Mouse (Mus musculus): ENCODE data around the gene 4930404H24Rik. TPM values are rescaled to one million over a fixed set of nuclear protein-coding genes. Genes with fewer than 3 reads are reported as not detected.

Gene 4930404H24Rik
- polyA plus RNA-seq, 1 experiment: not detected

DNA sequence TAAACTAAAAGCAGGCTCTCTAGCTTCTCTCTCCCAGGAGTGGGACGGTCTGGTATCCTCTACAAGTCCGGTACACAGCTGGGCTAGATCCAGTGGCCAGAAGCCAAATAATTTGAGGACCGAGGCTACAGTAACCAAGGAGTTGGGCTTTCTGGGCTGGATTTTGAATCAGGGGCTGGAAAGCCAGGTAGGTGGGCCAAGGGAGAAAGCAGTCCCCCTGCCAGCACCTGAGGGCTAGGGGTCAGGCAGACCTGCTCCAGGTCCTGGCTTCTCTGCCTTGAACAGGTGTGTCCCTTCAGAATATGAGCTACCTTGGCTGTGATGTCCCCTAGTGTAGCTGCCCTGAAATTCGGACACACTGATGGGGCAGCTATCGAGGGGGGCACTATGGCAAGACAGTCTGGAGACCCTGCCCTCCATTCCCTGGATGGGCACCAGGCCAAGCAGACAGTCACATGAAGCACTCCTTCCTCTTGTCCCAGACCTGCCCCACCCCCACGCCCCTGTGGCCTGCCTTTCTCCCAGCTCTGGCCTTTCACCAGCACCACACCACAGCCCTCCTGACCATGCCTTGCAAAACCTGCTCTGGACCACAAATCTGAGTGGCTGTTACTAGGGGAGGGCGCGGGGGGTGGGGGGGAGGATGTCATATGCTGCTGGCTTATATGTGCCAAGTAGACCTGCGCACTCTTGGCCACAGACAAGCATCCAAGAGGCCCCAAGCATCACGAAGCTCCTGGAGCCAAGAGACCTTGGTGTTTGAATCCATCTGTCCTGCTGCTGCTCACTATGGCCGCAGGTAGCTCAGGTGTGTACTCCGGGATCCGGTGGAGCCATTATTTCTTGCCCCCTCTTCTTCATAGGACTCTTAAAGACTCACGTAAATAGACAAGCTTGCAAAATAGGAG is 20.1 kb downstream of the 4930404H24Rik start:
- no peaks in the 10 kb centered on the region for H3K4me1 ChIP-seq (ENCODE audit: control insufficient read depth, insufficient read depth, insufficient read length, low read length)
- no peak for TF ChIP-seq POLR2A (IDR thresholded peaks at IDR 0.05; ENCODE audit: low read depth, low read length)
- TF ChIP-seq CTCF (IDR thresholded peaks at IDR 0.05; ENCODE audit: extremely low read depth, insufficient read length, insufficient replicate concordance, low read depth, low read length): no peak
- no peaks in the 10 kb centered on the region for H3K36me3 ChIP-seq (ENCODE audit: control insufficient read depth, insufficient read depth, low read length)
- 78% methylated on average over 14 of the region's 14 CpGs for WGBS
- H3K27me3 ChIP-seq (ENCODE audit: control insufficient read depth, insufficient read depth, low read length): no peaks in the 10 kb centered on the region
- H3K4me3 ChIP-seq (ENCODE audit: low read depth, low read length): no peak overlapping the region
- H3K27ac ChIP-seq (ENCODE audit: insufficient read depth, low read depth, low read length): no peak overlapping the region

DNA sequence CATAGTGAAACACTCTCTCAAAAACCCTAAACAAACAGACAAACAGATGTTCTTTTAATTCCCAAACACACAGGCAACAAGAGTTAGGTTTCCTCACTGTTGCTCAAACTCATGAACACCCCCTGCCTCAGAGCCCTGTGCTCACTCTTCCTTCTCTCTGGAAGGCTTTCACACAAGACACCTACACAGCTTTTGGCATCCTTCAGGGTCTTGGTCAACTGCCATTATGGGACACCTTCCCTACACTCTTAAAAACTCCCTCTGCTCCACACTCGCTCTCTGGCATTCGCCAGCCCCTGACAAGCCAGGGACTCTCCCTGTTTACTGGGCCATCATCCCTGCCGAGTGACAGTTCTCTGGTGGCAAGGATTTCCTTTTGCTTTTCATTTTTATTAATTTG is 21.4 kb downstream of the 4930404H24Rik start:
- H3K4me1 ChIP-seq (ENCODE audit: control insufficient read depth, insufficient read depth, insufficient read length, low read length): no peaks in the 10 kb centered on the region
- no peak overlapping the region for H3K4me3 ChIP-seq (ENCODE audit: low read depth, low read length)
- no peaks in the 10 kb centered on the region for H3K36me3 ChIP-seq (ENCODE audit: control insufficient read depth, insufficient read depth, low read length)
- H3K27me3 ChIP-seq (ENCODE audit: control insufficient read depth, insufficient read depth, low read length): no peaks in the 10 kb centered on the region
- no peak overlapping the region for H3K27ac ChIP-seq (ENCODE audit: insufficient read depth, low read depth, low read length)
- 94% methylated on average over 3 of the region's 3 CpGs for WGBS
- TF ChIP-seq POLR2A (IDR thresholded peaks at IDR 0.05; ENCODE audit: low read depth, low read length) (no peak), CTCF (IDR thresholded peaks at IDR 0.05; ENCODE audit: extremely low read depth, insufficient read length, insufficient replicate concordance, low read depth, low read length) (no peak)

DNA sequence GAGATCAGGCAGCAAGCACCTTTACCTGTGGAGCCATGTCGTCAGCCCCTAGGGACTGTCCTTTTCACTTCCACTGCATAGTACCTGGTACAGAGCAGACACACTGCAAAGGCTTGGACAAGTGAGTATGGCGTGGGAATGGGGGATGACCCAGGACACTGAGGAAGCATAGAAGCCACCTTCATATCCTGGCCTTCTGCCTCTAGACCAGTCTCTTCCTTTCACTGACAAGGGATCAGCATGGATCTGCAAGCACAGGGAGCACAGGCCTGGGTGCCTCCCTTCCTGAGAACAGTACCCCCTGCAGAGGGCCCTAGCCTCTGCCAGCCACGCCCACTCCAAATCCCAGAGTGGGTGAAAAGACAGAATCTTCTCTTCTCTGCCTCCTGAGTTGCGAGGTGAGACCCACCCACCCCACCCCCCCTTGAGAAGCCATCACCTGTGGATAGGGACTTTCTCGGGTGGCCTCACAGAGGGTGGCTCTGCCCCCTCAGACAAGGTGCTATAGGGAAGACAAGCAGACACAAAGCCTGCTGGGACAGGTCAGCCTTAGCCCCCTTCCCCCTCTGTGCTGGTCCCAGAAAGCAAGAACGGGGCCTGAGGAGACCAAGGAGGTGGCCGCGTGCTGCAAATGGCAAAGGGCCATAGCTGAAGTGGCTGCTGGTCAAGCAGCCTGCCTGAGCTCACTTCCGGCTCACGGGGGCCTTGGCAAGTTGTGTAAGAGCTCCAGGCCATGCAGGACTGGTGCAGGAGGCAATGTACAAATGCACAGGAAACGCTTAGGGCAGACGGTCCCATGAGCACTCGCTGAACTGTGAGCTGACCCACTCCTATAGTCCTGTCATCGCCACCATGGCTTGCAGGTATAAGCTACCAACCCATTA is 22.1 kb downstream of the 4930404H24Rik start:
- WGBS: 75% methylated on average over 14 of the region's 14 CpGs
- Histone ChIP-seq H3K27me3 (ENCODE audit: control insufficient read depth, insufficient read depth, low read length) (no peaks in the 10 kb centered on the region), H3K4me1 (ENCODE audit: control insufficient read depth, insufficient read depth, insufficient read length, low read length) (no peaks in the 10 kb centered on the region), H3K27ac (ENCODE audit: insufficient read depth, low read depth, low read length) (no peak overlapping the region), H3K4me3 (ENCODE audit: low read depth, low read length) (no peak overlapping the region), H3K36me3 (ENCODE audit: control insufficient read depth, insufficient read depth, low read length) (no peaks in the 10 kb centered on the region)
- TF ChIP-seq POLR2A (IDR thresholded peaks at IDR 0.05; ENCODE audit: low read depth, low read length): no peak
- TF ChIP-seq CTCF (IDR thresholded peaks at IDR 0.05; ENCODE audit: extremely low read depth, insufficient read length, insufficient replicate concordance, low read depth, low read length): no peak

DNA sequence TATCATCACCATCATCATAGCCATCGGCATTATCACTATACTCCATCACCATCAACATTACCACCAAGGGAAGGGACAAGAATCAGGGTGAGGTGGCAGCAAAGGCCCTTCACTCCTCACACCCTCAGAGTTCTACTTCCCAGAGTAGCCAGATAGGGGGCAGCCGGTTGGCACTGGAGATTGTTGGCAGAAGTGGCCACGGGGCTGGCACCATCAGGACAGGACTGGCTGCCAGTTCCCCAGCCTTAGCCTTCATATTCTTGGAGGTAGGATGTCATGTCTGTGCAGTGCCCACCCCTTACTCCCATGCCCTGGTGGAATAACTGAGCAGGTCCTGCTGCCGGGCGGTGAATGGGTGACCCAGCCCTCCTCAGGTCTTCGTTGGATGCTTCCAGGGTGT is 23.0 kb downstream of the 4930404H24Rik start:
- TF ChIP-seq POLR2A (IDR thresholded peaks at IDR 0.05; ENCODE audit: low read depth, low read length) (no peak), CTCF (IDR thresholded peaks at IDR 0.05; ENCODE audit: extremely low read depth, insufficient read length, insufficient replicate concordance, low read depth, low read length) (no peak)
- H3K27ac ChIP-seq (ENCODE audit: insufficient read depth, low read depth, low read length): no peak overlapping the region
- H3K4me3 ChIP-seq (ENCODE audit: low read depth, low read length): no peak overlapping the region
- 86% methylated on average over 6 of the region's 6 CpGs for WGBS
- no peaks in the 10 kb centered on the region for H3K4me1 ChIP-seq (ENCODE audit: control insufficient read depth, insufficient read depth, insufficient read length, low read length)
- H3K36me3 ChIP-seq (ENCODE audit: control insufficient read depth, insufficient read depth, low read length): no peaks in the 10 kb centered on the region
- H3K27me3 ChIP-seq (ENCODE audit: control insufficient read depth, insufficient read depth, low read length): no peaks in the 10 kb centered on the region

DNA sequence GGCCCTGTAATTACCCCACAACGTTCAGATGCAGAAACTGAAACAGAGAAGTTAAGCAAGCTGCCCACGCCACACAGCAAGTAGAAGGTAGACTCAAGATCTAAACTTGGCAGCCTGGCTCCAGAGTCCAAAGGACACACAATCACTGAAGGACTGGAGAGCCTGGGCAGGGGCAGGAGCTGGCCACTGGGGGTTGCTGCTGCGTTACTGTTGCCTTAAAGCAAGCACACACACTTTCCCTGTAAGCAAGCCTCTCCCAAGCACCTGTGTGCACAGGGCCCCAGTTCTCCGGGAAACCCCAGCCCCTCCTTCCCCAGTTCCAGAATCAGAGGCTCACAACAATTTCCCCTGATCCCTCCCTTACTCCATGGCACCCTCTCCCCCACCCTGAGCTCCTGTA is 24.4 kb downstream of the 4930404H24Rik start:
- Histone ChIP-seq H3K27ac (ENCODE audit: insufficient read depth, low read depth, low read length) (no peak overlapping the region), H3K4me3 (ENCODE audit: low read depth, low read length) (no peak overlapping the region), H3K4me1 (ENCODE audit: control insufficient read depth, insufficient read depth, insufficient read length, low read length) (no peaks in the 10 kb centered on the region), H3K27me3 (ENCODE audit: control insufficient read depth, insufficient read depth, low read length) (no peaks in the 10 kb centered on the region), H3K36me3 (ENCODE audit: control insufficient read depth, insufficient read depth, low read length) (no peaks in the 10 kb centered on the region)
- WGBS: 16% methylated on average over 4 of the region's 4 CpGs
- TF ChIP-seq CTCF (IDR thresholded peaks at IDR 0.05; ENCODE audit: extremely low read depth, insufficient read length, insufficient replicate concordance, low read depth, low read length) (peak; percentile 32; the same call in 1 of the 2 replicates), POLR2A (IDR thresholded peaks at IDR 0.05; ENCODE audit: low read depth, low read length) (no peak)

DNA sequence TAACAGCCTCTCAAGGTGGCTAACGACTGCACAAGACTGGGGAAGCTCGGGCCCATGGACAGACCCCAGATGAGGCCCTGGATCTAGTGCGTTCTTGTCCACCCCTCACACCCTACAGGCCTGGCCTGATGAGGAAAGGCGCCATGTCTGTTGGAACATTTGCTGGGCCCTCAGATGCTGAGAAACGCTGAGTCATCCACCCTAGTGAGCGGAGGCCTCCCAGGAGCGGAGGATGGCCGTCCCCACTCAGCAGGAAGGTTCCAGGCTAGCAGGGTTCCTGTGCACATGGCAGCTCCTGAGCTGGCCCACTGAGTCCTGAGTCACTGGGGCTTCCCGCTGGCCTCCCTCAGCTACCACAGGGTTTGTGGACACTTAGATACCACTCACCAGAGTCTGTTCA is 27.5 kb downstream of the 4930404H24Rik start:
- 83% methylated on average over 9 of the region's 9 CpGs for WGBS
- H3K36me3 ChIP-seq (ENCODE audit: control insufficient read depth, insufficient read depth, low read length): no peaks in the 10 kb centered on the region

DNA sequence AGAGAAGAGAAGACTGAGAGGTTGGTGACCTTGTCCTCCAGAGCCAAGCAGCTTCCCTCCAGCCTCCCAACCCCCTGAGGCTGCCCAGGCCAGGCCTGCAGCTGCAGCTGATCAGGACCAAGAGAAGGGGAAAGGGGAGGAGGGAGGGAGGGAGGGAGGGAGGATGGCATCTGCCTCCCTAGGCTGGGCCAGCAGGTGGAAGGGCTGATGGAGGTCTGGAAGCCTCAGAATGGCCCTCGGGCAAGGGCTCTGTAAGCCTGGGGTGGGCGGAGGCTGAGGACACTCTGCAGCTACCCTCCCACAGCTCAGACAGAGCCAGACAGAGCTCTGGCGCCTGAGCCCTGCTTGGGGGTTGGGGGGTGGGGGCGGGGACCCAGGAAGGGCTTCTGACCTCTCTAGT is 29.7 kb downstream of the 4930404H24Rik start:
- no peak for TF ChIP-seq CTCF (IDR thresholded peaks at IDR 0.05; ENCODE audit: extremely low read depth, insufficient read length, insufficient replicate concordance, low read depth, low read length)
- no peak for TF ChIP-seq POLR2A (IDR thresholded peaks at IDR 0.05; ENCODE audit: low read depth, low read length)
- Histone ChIP-seq H3K4me3 (ENCODE audit: low read depth, low read length) (no peak overlapping the region), H3K27ac (ENCODE audit: insufficient read depth, low read depth, low read length) (no peak overlapping the region), H3K4me1 (ENCODE audit: control insufficient read depth, insufficient read depth, insufficient read length, low read length) (no peaks in the 10 kb centered on the region; the same call in 1 of the 2 replicates), H3K27me3 (ENCODE audit: control insufficient read depth, insufficient read depth, low read length) (no peaks in the 10 kb centered on the region), H3K36me3 (ENCODE audit: control insufficient read depth, insufficient read depth, low read length) (no peaks in the 10 kb centered on the region)
- WGBS: 77% methylated on average over 4 of the region's 4 CpGs

More for the DNA sequence above, 27.5 kb downstream of the 4930404H24Rik start:
- no peaks in the 10 kb centered on the region for H3K4me1 ChIP-seq (ENCODE audit: control insufficient read depth, insufficient read depth, insufficient read length, low read length)
- no peak overlapping the region for H3K27ac ChIP-seq (ENCODE audit: insufficient read depth, low read depth, low read length)
- no peak overlapping the region for H3K4me3 ChIP-seq (ENCODE audit: low read depth, low read length)
- H3K27me3 ChIP-seq (ENCODE audit: control insufficient read depth, insufficient read depth, low read length): no peaks in the 10 kb centered on the region
- TF ChIP-seq CTCF (IDR thresholded peaks at IDR 0.05; ENCODE audit: extremely low read depth, insufficient read length, insufficient replicate concordance, low read depth, low read length) (no peak), POLR2A (IDR thresholded peaks at IDR 0.05; ENCODE audit: low read depth, low read length) (no peak)
